In the genomic region with DNA sequence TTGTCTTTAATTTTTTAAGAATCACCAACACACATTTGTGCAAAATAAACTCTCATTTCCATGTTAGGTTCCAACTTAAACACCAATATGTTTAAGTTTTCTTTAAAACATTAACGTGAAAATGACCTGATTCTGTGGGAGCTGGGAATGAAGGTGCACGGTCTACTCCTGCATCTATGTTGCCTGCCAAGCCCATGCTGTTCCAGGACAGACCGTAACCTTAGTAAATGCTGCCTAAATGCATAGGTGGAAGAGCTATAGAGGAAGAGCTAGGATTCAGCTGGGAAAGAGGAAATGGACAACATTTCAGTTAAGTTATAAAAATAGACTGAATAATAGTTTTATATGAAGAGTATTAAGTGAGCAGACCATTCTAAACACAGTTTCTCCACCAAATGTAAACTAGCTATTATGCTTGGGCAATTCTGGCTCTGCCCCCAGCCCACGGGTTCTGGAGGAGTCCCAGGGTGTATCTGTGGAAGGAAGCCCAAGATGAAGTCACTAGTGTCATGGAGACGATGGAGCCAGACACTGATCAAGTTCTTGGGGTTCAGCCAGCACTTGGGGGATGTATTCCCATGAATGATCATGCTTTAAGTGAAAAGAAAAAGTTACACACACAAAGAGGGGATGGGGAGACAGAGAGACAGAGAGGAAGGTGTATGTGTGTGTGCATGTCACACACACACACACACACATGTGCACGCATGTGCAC, we compare ENCODE assay signal across 11 mouse cellular contexts.
DNase-seq lines count a peak whose midpoint lies in the region; ATAC-seq and TF ChIP-seq lines count a peak whose summit lies in the region.
"Had no signal": no experiment of that assay in that cellular context is flagged by ENCODE, and none has a peak within 500 bp of the region (broad histone marks: within the 10 kb centered on the region; RNA-seq: fewer than 3 reads in every experiment).

No protein-coding gene starts in this region.

- peak; percentile 54; the same call in 1 of the 2 replicates for ATAC-seq in hindbrain, embryonic 16.5 days
- no peak for ATAC-seq in hindbrain, embryonic 14.5 days (ENCODE audit: low FRiP score)
- peak; percentile 65 for ATAC-seq in lung, embryonic 16.5 days (ENCODE audit: low read depth)
- ATAC-seq in megakaryocyte progenitor cell, adult 5-6 weeks (replicated peaks; ENCODE audit: poor library complexity): no peak
- ATAC-seq: liver, postnatal 0 days had no signal

- no peak overlapping the region for H3K27ac ChIP-seq in hindbrain, embryonic 16.5 days (ENCODE audit: low read depth, low read length)
- no peak overlapping the region for H3K27ac ChIP-seq in hindbrain, embryonic 14.5 days
- H3K27ac ChIP-seq in lung, embryonic 16.5 days (ENCODE audit: low read length): no peak overlapping the region
- H3K27ac ChIP-seq in kidney, adult 2 months (ENCODE audit: insufficient read depth, low read depth, low read length): no peak overlapping the region
- H3K27ac ChIP-seq: kidney, postnatal 0 days; neural tube, embryonic 12.5 days had no signal

- TF ChIP-seq CTCF in kidney, adult 2 months (conservative IDR thresholded peaks at IDR 0.05; ENCODE audit: insufficient read depth, insufficient read length, low read depth, low read length): no peak

- no peak for TF ChIP-seq POLR2A in kidney, adult 2 months (IDR thresholded peaks at IDR 0.05; ENCODE audit: low read depth, low read length)

- intact Hi-C loops in gastrocnemius, postnatal 36 days (cut with DNase I): no loop called here

- no peak overlapping the region for H3K4me2 ChIP-seq in hindbrain, embryonic 16.5 days (ENCODE audit: low read length)
- H3K4me2 ChIP-seq in hindbrain, embryonic 14.5 days (replicated peaks): no peak overlapping the region
- H3K4me2 ChIP-seq in lung, embryonic 16.5 days (ENCODE audit: low read depth, low read length): no peak overlapping the region
- H3K4me2 ChIP-seq: neural tube, embryonic 12.5 days had no signal

- DNase-seq in hindbrain, embryonic 14.5 days (ENCODE audit: low spot score): no peak
- peak; percentile 64 for DNase-seq in cerebellum, adult 11-12 months
- peak; percentile 52 to 71 for DNase-seq in gastrocnemius, postnatal 36 days
- no peak for DNase-seq in kidney, adult 2 months
- DNase-seq in embryo, embryonic 9.5 days (ENCODE audit: extremely low spot score): no peak
- DNase-seq: liver, postnatal 0 days had no signal

- no peaks in the 10 kb centered on the region for H3K27me3 ChIP-seq in hindbrain, embryonic 16.5 days (replicated peaks; ENCODE audit: control insufficient read depth, insufficient read depth, low read length)
- H3K27me3 ChIP-seq in hindbrain, embryonic 14.5 days (ENCODE audit: control insufficient read depth, insufficient read depth, low read length): no peaks in the 10 kb centered on the region
- H3K27me3 ChIP-seq in lung, embryonic 16.5 days (ENCODE audit: control insufficient read depth, insufficient read depth, low read depth, low read length): no peaks in the 10 kb centered on the region
- no peaks in the 10 kb centered on the region for H3K27me3 ChIP-seq in kidney, adult 2 months (replicated peaks; ENCODE audit: control insufficient read depth, insufficient read depth, low read length)
- H3K27me3 ChIP-seq: neural tube, embryonic 12.5 days had no signal

- H3K36me3 ChIP-seq in hindbrain, embryonic 16.5 days (ENCODE audit: control insufficient read depth, insufficient read depth, low read length): no peaks in the 10 kb centered on the region
- H3K36me3 ChIP-seq in hindbrain, embryonic 14.5 days (replicated peaks; ENCODE audit: control insufficient read depth, insufficient read depth): no peaks in the 10 kb centered on the region
- no peaks in the 10 kb centered on the region for H3K36me3 ChIP-seq in lung, embryonic 16.5 days (ENCODE audit: control insufficient read depth, insufficient read depth, low read length)
- no peaks in the 10 kb centered on the region for H3K36me3 ChIP-seq in kidney, adult 2 months (ENCODE audit: control insufficient read depth, insufficient read depth, low read length)
- H3K36me3 ChIP-seq: neural tube, embryonic 12.5 days had no signal

- H3K9me3 ChIP-seq in hindbrain, embryonic 16.5 days (ENCODE audit: control insufficient read depth, low read length): no peaks in the 10 kb centered on the region
- H3K9me3 ChIP-seq in hindbrain, embryonic 14.5 days (ENCODE audit: control insufficient read depth, low read length): no peaks in the 10 kb centered on the region
- H3K9me3 ChIP-seq in lung, embryonic 16.5 days (ENCODE audit: control insufficient read depth, low read length): no peaks in the 10 kb centered on the region
- H3K9me3 ChIP-seq: neural tube, embryonic 12.5 days had no signal

- H3K4me3 ChIP-seq in hindbrain, embryonic 16.5 days (ENCODE audit: low read length): no peak overlapping the region
- no peak overlapping the region for H3K4me3 ChIP-seq in hindbrain, embryonic 14.5 days (replicated peaks; ENCODE audit: low read length)
- no peak overlapping the region for H3K4me3 ChIP-seq in lung, embryonic 16.5 days (ENCODE audit: low read length)
- no peak overlapping the region for H3K4me3 ChIP-seq in kidney, adult 2 months (ENCODE audit: insufficient read depth, low read depth, low read length)
- H3K4me3 ChIP-seq: neural tube, embryonic 12.5 days had no signal

- H3K4me1 ChIP-seq in hindbrain, embryonic 16.5 days (ENCODE audit: control insufficient read depth, insufficient read depth, low read depth, low read length): no peaks in the 10 kb centered on the region
- no peaks in the 10 kb centered on the region; the same call in 1 of the 2 replicates for H3K4me1 ChIP-seq in hindbrain, embryonic 14.5 days (replicated peaks; ENCODE audit: control insufficient read depth, insufficient read depth, low read length)
- peaks cover 2% of the 10 kb centered on the region; the same call in 1 of the 2 replicates for H3K4me1 ChIP-seq in lung, embryonic 16.5 days (replicated peaks; ENCODE audit: control insufficient read depth, insufficient read depth, low read length)
- H3K4me1 ChIP-seq in kidney, adult 2 months (ENCODE audit: control insufficient read depth, insufficient read depth, low read length): no peaks in the 10 kb centered on the region

- H3K9ac ChIP-seq in hindbrain, embryonic 16.5 days (ENCODE audit: low read depth, low read length): no peak overlapping the region
- H3K9ac ChIP-seq in hindbrain, embryonic 14.5 days: no peak overlapping the region
- H3K9ac ChIP-seq in lung, embryonic 16.5 days (ENCODE audit: low read length): no peak overlapping the region
- H3K9ac ChIP-seq: liver, postnatal 0 days; neural tube, embryonic 12.5 days had no signal

- 70% methylated on average over 6 of the region's 6 CpGs for WGBS in hindbrain, embryonic 16.5 days
- WGBS in hindbrain, embryonic 14.5 days: 89% methylated on average over 6 of the region's 6 CpGs
- WGBS in lung, embryonic 16.5 days: 71% methylated on average over 6 of the region's 6 CpGs
- 80% methylated on average over 6 of the region's 6 CpGs for WGBS in kidney, adult 2 months

Comparison
In these comparisons a context has a peak if more than half of its experiments do, and no peak if none do; other contexts are left out.
1. ATAC-seq: peak in hindbrain, embryonic 16.5 days (single experiment) and lung, embryonic 16.5 days (single experiment); none in hindbrain, embryonic 14.5 days (single experiment) and megakaryocyte progenitor cell, adult 5-6 weeks (single experiment).
2. DNase-seq: peak in cerebellum, adult 11-12 months (single experiment) and gastrocnemius, postnatal 36 days (2 of 2); none in hindbrain, embryonic 14.5 days (single experiment), kidney, adult 2 months (single experiment) and embryo, embryonic 9.5 days (single experiment).